Mouse (Mus musculus) heart, embryonic 14.5 days (tissue): ENCODE measurements around the gene Msh2. TPM values are rescaled to one million over a fixed set of nuclear protein-coding genes. Genes with fewer than 3 reads are reported as not detected.

ENCODE experiments used
- ATAC-seq: fragments of 200-750 bp; cut with Nextera tagmentation; 2 replicates; pipeline ENCODE4 v1.8.0; 2017; ENCODE audit warnings: low read depth, moderate TSS enrichment; ENCODE audit not compliant: insufficient number of reproducible peaks, insufficient read depth, low FRiP score
- H3K27ac ChIP-seq, 2 experiments: fragments of 200-500 bp in 1 of 2; fragments of 300-500 bp in 1 of 2; sonication (generic) in 1 of 2; replicated peaks in 1 of 2; 2 replicates each; pipeline ENCODE4 v1.5.1; 2012 to 2014; ENCODE audit warnings: low read depth in 2 of 2, low read length in 2 of 2, control low read depth in 1 of 2, mild to moderate bottlenecking in 1 of 2, mixed read lengths in 1 of 2; ENCODE audit not compliant: control insufficient read depth in 1 of 2, insufficient read depth in 1 of 2
- H3K27me3 ChIP-seq: fragments of 300-500 bp; sonication (generic); 2 replicates; pipeline ENCODE4 v1.6.1; 2014; ENCODE audit warnings: mild to moderate bottlenecking, low read length, control low read depth; ENCODE audit not compliant: control insufficient read depth, insufficient read depth
- H3K36me3 ChIP-seq: fragments of 300-500 bp; sonication (generic); 2 replicates; pipeline ENCODE4 v1.6.1; 2014; ENCODE audit warnings: mild to moderate bottlenecking, control low read depth, low read length, mixed read lengths; ENCODE audit not compliant: control insufficient read depth, insufficient read depth
- H3K4me1 ChIP-seq, 2 experiments: fragments of 200-500 bp in 1 of 2; fragments of 300-500 bp in 1 of 2; sonication (generic) in 1 of 2; 2 replicates each; pipeline ENCODE4 v1.6.1; 2012 to 2014; ENCODE audit warnings: low read length in 2 of 2, control low read depth in 1 of 2, mixed read lengths in 1 of 2; ENCODE audit not compliant: control insufficient read depth in 2 of 2, insufficient read depth in 2 of 2
- H3K4me2 ChIP-seq: fragments of 300-500 bp; sonication (generic); 2 replicates; pipeline ENCODE4 v1.6.1; 2014; ENCODE audit warnings: mild to moderate bottlenecking, low read length
- H3K4me3 ChIP-seq, 2 experiments: fragments of 200-500 bp in 1 of 2; fragments of 300-500 bp in 1 of 2; sonication (generic) in 1 of 2; 2 replicates each; pipeline ENCODE4 v1.5.1; 2012 to 2014; ENCODE audit warnings: low read length in 2 of 2, mild to moderate bottlenecking in 2 of 2, control low read depth in 1 of 2, low read depth in 1 of 2, moderate library complexity in 1 of 2; ENCODE audit not compliant: control insufficient read depth in 1 of 2, insufficient read depth in 1 of 2
- H3K9ac ChIP-seq: fragments of 300-500 bp; sonication (generic); 2 replicates; pipeline ENCODE4 v1.6.1; 2014; ENCODE audit warnings: mild to moderate bottlenecking, low read length
- H3K9me3 ChIP-seq: fragments of 300-500 bp; sonication (generic); 2 replicates; pipeline ENCODE4 v1.6.1; 2016; ENCODE audit warnings: low read length, control low read depth; ENCODE audit not compliant: control insufficient read depth
- WGBS: fragments of 180-500 bp; shearing (Covaris S2); extraction: QIAGEN DNeasy Blood & Tissue Kit; methylation state at CpG from one replicate; pipeline ENCODE4 v1.1.7; 2014; 5-methylcytosine and 5-hydroxymethylcytosine counted together
- polyA plus RNA-seq: library from polyadenylated mRNA; unstranded; fragments of >200 nt; fragmentation: Nextera tagmentation; extraction: Ambion mirVana; gene quantifications from 2 replicates; pipeline ENCODE4 v1.2.1, GENCODE M21; 2014

Msh2 gene
- polyA plus RNA-seq: 23.5 and 26.9 TPM in 2 replicates

DNA sequence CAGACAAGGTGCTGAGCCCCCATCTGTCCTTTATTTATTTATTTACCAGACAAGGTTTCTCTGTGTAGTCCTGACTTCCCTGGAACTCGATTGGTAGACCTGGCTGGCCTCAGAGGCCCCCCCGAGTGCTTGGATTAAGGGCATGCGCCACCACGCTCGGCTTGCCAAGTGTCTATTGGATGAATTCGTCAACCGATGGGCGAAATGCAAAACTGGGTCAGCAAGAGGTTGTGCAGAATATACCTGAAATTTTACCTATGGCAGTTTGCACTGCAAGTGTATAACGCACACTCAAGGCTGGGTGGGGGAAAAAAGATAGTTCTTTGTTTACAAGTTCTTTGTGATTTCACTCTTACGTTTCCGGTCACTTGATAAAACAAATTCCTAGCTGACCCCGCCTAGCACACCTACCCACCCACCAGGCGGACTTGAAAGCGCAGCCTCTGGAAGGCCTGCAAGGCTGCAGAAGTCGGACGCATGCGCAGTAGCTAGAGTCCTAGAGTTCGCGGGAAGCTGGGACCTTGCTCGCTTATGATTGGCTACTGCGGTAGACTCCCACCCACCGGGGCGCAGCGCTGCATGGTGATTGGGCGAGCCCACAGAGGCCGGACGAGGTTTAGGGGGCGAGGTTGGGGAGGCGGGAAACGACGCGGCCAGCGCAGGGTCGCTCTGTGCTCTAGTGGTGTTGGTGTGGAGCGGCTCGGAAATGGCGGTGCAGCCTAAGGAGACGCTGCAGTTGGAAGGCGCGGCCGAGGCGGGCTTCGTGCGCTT lies at the start of gene Msh2:
Gene Msh2, plus strand, starts transcription at position 441 of the 771 bp plus-strand sequence.
- peak within 1 kb of the TSS; percentile 93 for H3K4me2 ChIP-seq
- ATAC-seq: peak; percentile 98
- no peaks in the 10 kb centered on the region for H3K36me3 ChIP-seq
- peak within 1 kb of the TSS; percentile 66 to 73 for H3K27ac ChIP-seq
- no peaks in the 10 kb centered on the region for H3K27me3 ChIP-seq
- peak within 1 kb of the TSS; percentile 74 to 88 for H3K4me3 ChIP-seq
- WGBS: under 1% methylated on average over 44 of the region's 44 CpGs
- no peaks in the 10 kb centered on the region for H3K9me3 ChIP-seq
- H3K4me1 ChIP-seq: peaks cover 2 to 13% of the 10 kb centered on the region in 2 experiments; a peak in 3 of 4 replicates
- peak within 1 kb of the TSS; percentile 88 for H3K9ac ChIP-seq

DNA sequence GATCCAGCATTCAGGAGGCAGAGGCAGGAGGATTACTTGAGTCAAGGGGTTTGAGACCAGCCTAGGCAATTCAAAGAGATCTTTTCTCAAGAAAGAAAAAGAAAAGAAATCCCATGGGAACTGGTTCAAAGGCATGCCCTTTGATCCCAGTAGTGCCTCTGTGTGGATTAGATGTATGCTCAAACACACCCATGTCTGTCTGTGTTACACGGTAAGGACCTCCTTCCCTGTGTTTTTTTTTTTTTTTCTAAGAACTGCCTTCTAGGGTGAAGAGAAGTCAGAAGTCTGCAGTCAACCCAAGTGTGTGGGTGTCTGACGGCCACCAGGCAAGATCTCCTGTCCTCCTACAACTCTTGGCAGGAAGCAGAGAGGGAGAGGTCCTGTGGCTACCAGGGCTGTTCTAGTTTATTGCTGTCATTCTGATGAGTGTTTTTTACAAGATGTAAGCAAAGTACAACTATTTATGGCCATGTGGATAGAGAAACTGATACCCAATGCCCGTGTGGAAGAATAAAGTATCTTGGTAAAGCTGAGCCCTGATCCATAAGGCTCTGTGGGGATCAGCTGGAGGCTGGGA lies 46.5 kb upstream of the Msh2 start:
- no peak for ATAC-seq
- Histone ChIP-seq H3K9ac (no peak overlapping the region), H3K36me3 (no peaks in the 10 kb centered on the region), H3K4me1 (no peaks in the 10 kb centered on the region), H3K27ac (no peak overlapping the region), H3K4me2 (no peak overlapping the region), H3K27me3 (no peaks in the 10 kb centered on the region), H3K4me3 (no peak overlapping the region), H3K9me3 (no peaks in the 10 kb centered on the region)
- WGBS: 57% methylated on average over 3 of the region's 3 CpGs

DNA sequence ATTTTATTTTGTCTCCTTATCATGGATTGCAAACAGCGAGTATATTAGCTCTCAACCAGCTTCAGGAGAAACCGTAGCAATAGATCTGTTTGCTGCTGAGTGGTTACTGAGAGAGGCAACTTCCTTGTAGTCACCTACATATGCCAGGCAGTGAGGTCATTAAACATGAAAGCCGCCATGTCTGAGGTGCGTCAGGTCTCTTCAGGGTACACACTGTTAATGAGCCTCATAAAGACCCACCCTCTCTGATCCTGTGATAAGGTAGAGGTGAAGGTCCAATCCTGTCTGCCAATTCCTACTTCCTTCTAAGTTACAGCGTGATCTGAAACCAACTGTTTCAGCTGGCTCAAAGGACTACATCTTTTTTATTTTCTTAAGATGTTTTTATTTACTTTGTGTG lies 44.0 kb upstream of the Msh2 start:
- WGBS: 89% methylated on average over 5 of the region's 5 CpGs
- Histone ChIP-seq H3K4me1 (no peaks in the 10 kb centered on the region), H3K27ac (no peak overlapping the region), H3K4me2 (no peak overlapping the region), H3K9me3 (no peaks in the 10 kb centered on the region), H3K36me3 (no peaks in the 10 kb centered on the region), H3K4me3 (no peak overlapping the region), H3K27me3 (no peaks in the 10 kb centered on the region), H3K9ac (no peak overlapping the region)
- ATAC-seq: no peak

DNA sequence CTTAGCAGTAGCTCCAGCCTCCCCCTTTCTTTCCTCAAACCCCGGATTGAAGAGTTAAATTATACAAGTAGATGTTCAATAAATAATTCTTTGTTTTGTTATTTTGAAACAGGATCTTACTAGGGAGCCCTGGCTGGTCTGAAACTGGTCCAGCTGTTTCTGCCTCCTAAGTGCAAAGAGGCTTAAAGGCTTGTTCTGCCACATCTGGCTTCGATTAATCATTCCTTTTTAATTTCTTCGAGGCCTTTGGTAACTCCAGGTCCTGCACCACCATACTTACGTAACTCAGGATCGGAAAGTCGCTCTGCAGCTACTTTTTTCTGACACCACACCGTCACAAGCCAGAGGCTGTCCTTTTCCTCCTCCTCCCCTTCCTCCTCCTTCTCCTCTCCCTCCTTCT lies 43.4 kb upstream of the Msh2 start:
- no peak for ATAC-seq
- Histone ChIP-seq H3K27me3 (no peaks in the 10 kb centered on the region), H3K27ac (no peak overlapping the region), H3K4me3 (no peak overlapping the region), H3K4me1 (no peaks in the 10 kb centered on the region), H3K36me3 (no peaks in the 10 kb centered on the region), H3K4me2 (no peak overlapping the region), H3K9ac (no peak overlapping the region), H3K9me3 (no peaks in the 10 kb centered on the region)
- 75% methylated on average over 7 of the region's 7 CpGs for WGBS

DNA sequence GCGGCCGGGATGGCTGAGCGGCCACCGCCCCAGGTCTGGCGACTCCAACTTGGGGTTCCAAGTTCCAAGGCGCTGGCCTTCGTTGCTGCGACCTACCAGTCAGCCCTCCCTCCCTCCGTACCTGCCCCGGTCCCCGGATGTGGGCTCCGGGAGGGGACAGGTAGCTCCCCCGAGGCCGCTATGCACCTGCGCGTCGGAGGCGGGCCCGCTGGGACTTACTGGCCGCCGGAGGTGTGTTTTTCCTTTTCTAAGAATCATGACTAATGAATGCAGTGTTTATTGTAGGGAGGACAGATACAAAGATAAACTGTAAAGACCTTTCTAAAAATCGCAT lies 35.1 kb upstream of the Msh2 start:
- Histone ChIP-seq H3K9me3 (no peaks in the 10 kb centered on the region), H3K36me3 (no peaks in the 10 kb centered on the region), H3K4me3 (peak overlapping the region; percentile 65), H3K9ac (no peak overlapping the region), H3K4me1 (peaks cover 7 to 8% of the 10 kb centered on the region in 2 experiments; a peak in 3 of 4 replicates), H3K4me2 (peak overlapping the region; percentile 85), H3K27me3 (peaks cover 46% of the 10 kb centered on the region), H3K27ac (no peak overlapping the region)
- 4% methylated on average over 21 of the region's 22 CpGs for WGBS
- no peak for ATAC-seq

DNA sequence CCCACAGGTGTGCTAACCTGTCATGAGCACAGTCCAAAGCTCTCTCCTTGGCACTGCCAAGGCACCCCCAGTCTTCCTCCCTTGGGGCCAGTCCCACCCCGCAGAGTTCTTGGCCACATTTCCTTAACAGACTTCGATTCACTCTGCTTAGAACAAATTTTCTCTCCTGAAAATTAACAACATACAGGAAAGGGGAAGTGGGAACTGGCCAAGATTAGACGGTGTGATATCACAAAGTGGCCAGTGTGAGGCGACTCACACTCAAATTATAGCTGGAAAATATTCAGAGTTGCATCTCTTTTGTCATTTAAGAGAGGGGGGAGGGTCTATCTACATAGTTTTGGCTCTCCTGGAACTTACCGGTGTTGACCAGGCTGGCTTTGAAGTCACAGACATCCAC lies 32.9 kb upstream of the Msh2 start:
- ATAC-seq: no peak
- no peak overlapping the region for H3K4me3 ChIP-seq
- WGBS: 70% methylated on average over 5 of the region's 5 CpGs
- no peaks in the 10 kb centered on the region for H3K36me3 ChIP-seq
- no peak overlapping the region for H3K9ac ChIP-seq
- H3K4me2 ChIP-seq: no peak overlapping the region
- H3K27me3 ChIP-seq: peaks cover 46% of the 10 kb centered on the region
- H3K4me1 ChIP-seq: peaks cover 7 to 8% of the 10 kb centered on the region in 2 experiments; a peak in 3 of 4 replicates
- H3K27ac ChIP-seq: no peak overlapping the region
- H3K9me3 ChIP-seq: no peaks in the 10 kb centered on the region

DNA sequence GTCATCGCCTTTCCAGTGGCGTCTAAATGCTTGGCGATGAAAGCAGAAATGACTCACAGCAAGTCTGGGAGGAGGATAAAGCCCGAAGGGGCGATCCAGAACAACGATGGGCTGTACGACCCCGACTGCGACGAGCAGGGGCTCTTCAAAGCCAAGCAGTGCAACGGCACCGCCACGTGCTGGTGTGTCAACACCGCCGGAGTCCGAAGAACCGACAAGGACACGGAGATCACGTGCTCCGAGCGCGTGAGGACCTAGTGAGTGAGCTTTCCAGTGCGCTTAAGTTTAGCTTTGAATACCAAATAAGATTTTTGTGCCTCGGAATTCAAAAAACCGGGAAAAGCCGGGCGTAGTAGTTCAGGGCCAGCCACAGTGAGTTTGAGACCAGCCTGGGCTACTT lies 31.9 kb upstream of the Msh2 start:
- Histone ChIP-seq H3K9ac (no peak overlapping the region), H3K27me3 (peaks cover 35% of the 10 kb centered on the region), H3K27ac (no peak overlapping the region), H3K4me2 (no peak overlapping the region), H3K4me3 (no peak overlapping the region), H3K9me3 (no peaks in the 10 kb centered on the region), H3K4me1 (peaks cover 7 to 8% of the 10 kb centered on the region in 2 experiments; a peak in 3 of 4 replicates), H3K36me3 (no peaks in the 10 kb centered on the region)
- 75% methylated on average over 27 of the region's 27 CpGs for WGBS
- ATAC-seq: no peak
